Mouse (Mus musculus) thymus, adult 2 months (tissue): ENCODE data around the gene Lrrk1.

Source experiments
- CTCF ChIP-seq: fragments of 200-500 bp; IDR thresholded peaks from 2 replicates; pipeline ENCODE4 v1.5.1; 2012; ENCODE audit warnings: mild to moderate bottlenecking, control low read depth, low read length, moderate library complexity, borderline replicate concordance; ENCODE audit not compliant: control insufficient read depth, poor library complexity, insufficient read depth; ENCODE audit errors: extremely low read depth
- POLR2A ChIP-seq: fragments of 200-500 bp; IDR thresholded peaks from 2 replicates; pipeline ENCODE4 v1.6.1; 2012; ENCODE audit warnings: mild to moderate bottlenecking, low read length, control low read depth, moderate library complexity; ENCODE audit not compliant: control insufficient read depth, poor library complexity, insufficient read depth; ENCODE audit errors: extremely low read depth

DNA sequence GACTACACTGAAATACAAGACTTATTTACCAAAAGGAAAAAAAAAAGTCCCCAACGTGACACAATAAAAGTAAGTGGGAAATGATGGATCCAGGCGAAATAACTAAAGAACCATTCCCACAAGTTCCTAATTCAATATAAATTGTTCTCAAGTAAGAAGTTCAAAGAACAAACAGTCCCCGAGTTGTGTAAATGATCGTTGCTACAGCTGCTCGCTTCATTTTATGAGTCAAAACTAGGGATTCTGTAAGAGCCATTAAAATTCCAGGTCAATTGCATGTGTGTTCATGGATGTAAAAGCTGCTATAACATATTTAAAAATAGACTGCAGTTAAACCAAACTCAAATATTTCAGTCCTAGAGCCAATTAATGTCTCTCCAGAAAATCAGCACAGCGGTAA is 70.0 kb downstream of the Lrrk1 start:
- TF ChIP-seq POLR2A: no peak
- no peak for TF ChIP-seq CTCF
